Mouse (Mus musculus) kidney, embryonic 15.5 days (tissue): ENCODE data around the gene Sult1a1. TPM values are rescaled to one million over a fixed set of nuclear protein-coding genes. Genes with fewer than 3 reads are reported as not detected.
"Not testable (repeated sequence)": the region's sequence is repeated elsewhere in the genome, so short reads cannot be mapped to it uniquely, and the experiment has no call there.

ENCODE experiments used
- ATAC-seq: fragments of 200-750 bp; cut with Nextera tagmentation; replicated peaks from 2 replicates; pipeline ENCODE4 v1.8.0; 2017; ENCODE audit warnings: moderate TSS enrichment; ENCODE audit not compliant: low FRiP score
- H3K27ac ChIP-seq: fragments of 300-500 bp; sonication (generic); 2 replicates; pipeline ENCODE4 v1.5.1; 2015; ENCODE audit warnings: mild to moderate bottlenecking, inconsistent platforms
- H3K27me3 ChIP-seq: fragments of 300-500 bp; sonication (generic); 2 replicates; pipeline ENCODE4 v1.6.1; 2015; ENCODE audit warnings: inconsistent platforms
- H3K36me3 ChIP-seq: fragments of 300-500 bp; sonication (generic); 2 replicates; pipeline ENCODE4 v1.6.1; 2015; ENCODE audit warnings: inconsistent platforms
- H3K4me1 ChIP-seq: fragments of 300-500 bp; sonication (generic); 2 replicates; pipeline ENCODE4 v1.6.1; 2015; ENCODE audit warnings: inconsistent platforms
- H3K4me2 ChIP-seq: fragments of 300-500 bp; sonication (generic); 2 replicates; pipeline ENCODE4 v1.6.1; 2015; ENCODE audit warnings: moderate library complexity, mild to moderate bottlenecking, inconsistent platforms
- H3K4me3 ChIP-seq: fragments of 300-500 bp; sonication (generic); replicated peaks from 2 replicates; pipeline ENCODE4 v1.5.1; 2015; ENCODE audit warnings: mild to moderate bottlenecking, inconsistent platforms
- H3K9ac ChIP-seq: fragments of 300-500 bp; sonication (generic); 2 replicates; pipeline ENCODE4 v1.6.1; 2015; ENCODE audit warnings: mild to moderate bottlenecking, inconsistent platforms
- H3K9me3 ChIP-seq: fragments of 300-500 bp; sonication (generic); replicated peaks from 2 replicates; pipeline ENCODE4 v1.6.1; 2016; ENCODE audit warnings: inconsistent platforms
- WGBS: fragments of 180-500 bp; shearing (Covaris S2); methylation state at CpG from one replicate; pipeline ENCODE4 v1.1.7; 2015; ENCODE audit warnings: mixed read lengths; 5-methylcytosine and 5-hydroxymethylcytosine counted together
- polyA plus RNA-seq: library from polyadenylated mRNA; unstranded; fragments of >200 nt; fragmentation: Nextera tagmentation; extraction: Ambion mirVana; gene quantifications from 2 replicates; pipeline ENCODE4 v1.2.1, GENCODE M21; 2015

The Sult1a1 gene
- polyA plus RNA-seq, 1 experiment from 2014 or later = 8.3 TPM

- 0% methylated on average over 40 of the region's 40 CpGs for WGBS
- peak; percentile 97 for ATAC-seq
- Histone ChIP-seq H3K27me3 (no peaks in the 10 kb centered on the region), H3K9ac (peak within 1 kb of the TSS; percentile 85), H3K27ac (peak within 1 kb of the TSS; percentile 98), H3K4me2 (peak within 1 kb of the TSS; percentile 90), H3K36me3 (peaks cover 37% of the 10 kb centered on the region), H3K9me3 (no peaks in the 10 kb centered on the region), H3K4me3 (peak within 1 kb of the TSS; percentile 93), H3K4me1 (peaks cover 25% of the 10 kb centered on the region)
Measured at GRCm38 (mm10) chr7:126695631-126696207, 19.5 kb upstream of the Sult1a1 start, which contains the start of gene Slx1b. Gene Slx1b (minus strand): TSS chr7:126695784.

GRCm38 (mm10) chr7:126695210-126695611 is 19.0 kb upstream of the Sult1a1 start, which contains the start of gene Bola2:
Gene Bola2 (plus strand): TSS chr7:126695401.
- Histone ChIP-seq H3K9me3 (no peaks in the 10 kb centered on the region), H3K36me3 (peaks cover 39% of the 10 kb centered on the region), H3K4me1 (peaks cover 25% of the 10 kb centered on the region), H3K27me3 (no peaks in the 10 kb centered on the region), H3K9ac (peak within 1 kb of the TSS; percentile 85), H3K4me2 (peak within 1 kb of the TSS; percentile 90), H3K27ac (peak within 1 kb of the TSS; percentile 98), H3K4me3 (peak within 1 kb of the TSS; percentile 93)
- under 1% methylated on average over 31 of the region's 31 CpGs for WGBS
- peak; percentile 64 for ATAC-seq

- Histone ChIP-seq H3K4me3 (peak overlapping the region; percentile 93), H3K36me3 (peaks cover 40% of the 10 kb centered on the region), H3K9me3 (no peaks in the 10 kb centered on the region), H3K4me2 (peak overlapping the region; percentile 90), H3K27me3 (no peaks in the 10 kb centered on the region), H3K27ac (peak overlapping the region; percentile 98), H3K4me1 (peaks cover 25% of the 10 kb centered on the region), H3K9ac (peak overlapping the region; percentile 85)
- WGBS = 21% methylated on average over 10 of the region's 10 CpGs
- no peak for ATAC-seq
Measured at GRCm38 (mm10) chr7:126694441-126695051, 18.3 kb upstream of the Sult1a1 start.

- Histone ChIP-seq H3K4me3 (no peak overlapping the region), H3K4me1 (peaks cover 25% of the 10 kb centered on the region), H3K27ac (no peak overlapping the region), H3K9me3 (no peaks in the 10 kb centered on the region), H3K4me2 (no peak overlapping the region), H3K9ac (no peak overlapping the region), H3K36me3 (peaks cover 35% of the 10 kb centered on the region), H3K27me3 (no peaks in the 10 kb centered on the region)
- no peak for ATAC-seq
- 87% methylated on average over 7 of the region's 7 CpGs for WGBS
Measured at GRCm38 (mm10) chr7:126693781-126694180, 17.5 kb upstream of the Sult1a1 start.

DNA sequence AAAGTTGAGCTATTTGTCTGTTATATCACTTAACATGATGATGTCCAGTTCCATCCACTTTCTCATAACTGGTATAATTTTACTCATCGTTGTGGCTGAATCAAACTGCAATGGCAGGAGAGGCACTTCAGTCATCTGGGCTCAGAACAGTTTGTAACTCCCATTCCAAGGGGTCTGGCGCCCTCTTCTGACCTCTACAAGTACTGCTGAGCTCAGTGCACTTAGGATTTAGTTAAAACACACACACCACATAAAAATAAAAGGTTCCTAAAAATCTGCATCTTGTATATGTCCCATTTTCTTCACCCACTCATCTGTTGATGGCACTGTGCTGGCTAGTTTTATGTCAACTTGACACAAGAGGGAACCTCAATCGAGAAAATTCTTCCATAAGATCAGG is 17.0 kb upstream of the Sult1a1 start:
- no peaks in the 10 kb centered on the region for H3K9me3 ChIP-seq
- no peak overlapping the region for H3K4me3 ChIP-seq
- H3K4me2 ChIP-seq = no peak overlapping the region
- WGBS = 38% methylated on average over 3 of the region's 3 CpGs
- ATAC-seq = no peak
- no peaks in the 10 kb centered on the region for H3K27me3 ChIP-seq
- H3K4me1 ChIP-seq = peaks cover 25% of the 10 kb centered on the region
- peaks cover 35% of the 10 kb centered on the region for H3K36me3 ChIP-seq
- H3K27ac ChIP-seq = no peak overlapping the region
- H3K9ac ChIP-seq = no peak overlapping the region

- Histone ChIP-seq H3K27me3 (no peaks in the 10 kb centered on the region), H3K27ac (no peak overlapping the region), H3K4me3 (no peak overlapping the region), H3K36me3 (peaks cover 30% of the 10 kb centered on the region), H3K4me1 (peaks cover 25% of the 10 kb centered on the region), H3K4me2 (no peak overlapping the region), H3K9ac (no peak overlapping the region), H3K9me3 (no peaks in the 10 kb centered on the region)
- ATAC-seq = no peak
- WGBS = 95% methylated on average over 26 of the region's 26 CpGs
Measured at GRCm38 (mm10) chr7:126692426-126692825, 16.2 kb upstream of the Sult1a1 start.

- no peaks in the 10 kb centered on the region for H3K27me3 ChIP-seq
- H3K9ac ChIP-seq = no peak overlapping the region
- peaks cover 18% of the 10 kb centered on the region for H3K4me1 ChIP-seq
- no peak overlapping the region for H3K4me2 ChIP-seq
- WGBS = 80% methylated on average over 5 of the region's 5 CpGs
- no peak overlapping the region for H3K4me3 ChIP-seq
- no peak for ATAC-seq
- H3K27ac ChIP-seq = no peak overlapping the region
- peaks cover 27% of the 10 kb centered on the region for H3K36me3 ChIP-seq
- no peaks in the 10 kb centered on the region for H3K9me3 ChIP-seq
Measured at GRCm38 (mm10) chr7:126691676-126692075, 15.4 kb upstream of the Sult1a1 start.

- Histone ChIP-seq H3K4me1 (peaks cover 13% of the 10 kb centered on the region), H3K27me3 (no peaks in the 10 kb centered on the region), H3K4me2 (no peak overlapping the region), H3K36me3 (peaks cover 27% of the 10 kb centered on the region), H3K9ac (no peak overlapping the region), H3K4me3 (no peak overlapping the region), H3K9me3 (no peaks in the 10 kb centered on the region), H3K27ac (no peak overlapping the region)
- WGBS = 94% methylated on average over 3 of the region's 3 CpGs
- no peak for ATAC-seq
Measured at GRCm38 (mm10) chr7:126690737-126691136, 14.5 kb upstream of the Sult1a1 start.

- H3K9ac ChIP-seq = no peak overlapping the region
- H3K9me3 ChIP-seq = no peaks in the 10 kb centered on the region
- H3K27ac ChIP-seq = no peak overlapping the region
- WGBS = 89% methylated on average over 3 of the region's 3 CpGs
- H3K36me3 ChIP-seq = peaks cover 27% of the 10 kb centered on the region
- no peak for ATAC-seq
- peaks cover 6% of the 10 kb centered on the region; the same call in 1 of the 2 replicates for H3K4me1 ChIP-seq
- no peaks in the 10 kb centered on the region for H3K27me3 ChIP-seq
- no peak overlapping the region for H3K4me3 ChIP-seq
- no peak overlapping the region for H3K4me2 ChIP-seq
Measured at GRCm38 (mm10) chr7:126689021-126689420, 12.8 kb upstream of the Sult1a1 start.

- 95% methylated on average over 4 of the region's 4 CpGs for WGBS
- ATAC-seq, H3K4me3 ChIP-seq, H3K9ac ChIP-seq, H3K9me3 ChIP-seq, H3K4me2 ChIP-seq, H3K27ac ChIP-seq, H3K27me3 ChIP-seq, H3K4me1 ChIP-seq: not testable (repeated sequence)
- H3K36me3 ChIP-seq = peaks cover 27% of the 10 kb centered on the region
Measured at GRCm38 (mm10) chr7:126688156-126688555, 11.9 kb upstream of the Sult1a1 start.

- no peak for ATAC-seq
Measured at GRCm38 (mm10) chr7:126681221-126681620, 5.0 kb upstream of the Sult1a1 start.

DNA sequence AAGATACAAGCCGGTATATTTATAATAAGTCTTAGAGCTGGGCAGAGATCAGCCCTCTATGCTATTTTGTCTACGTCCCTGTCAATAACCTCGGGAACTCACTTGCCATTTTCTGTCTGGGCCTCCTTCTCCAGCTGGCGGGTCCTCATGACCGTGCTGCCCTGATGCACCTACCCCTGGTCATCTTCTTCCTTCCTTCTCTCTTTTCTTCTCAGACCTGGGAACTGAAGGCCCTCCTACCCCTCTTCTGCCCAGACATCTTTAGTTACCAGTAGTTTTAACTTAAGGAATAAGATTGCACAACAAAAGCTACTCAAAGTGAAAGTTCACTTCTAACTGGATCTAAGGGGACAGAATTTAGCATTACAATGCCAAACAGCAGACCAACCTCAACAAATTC is 3.5 kb upstream of the Sult1a1 start:
- H3K27me3 ChIP-seq = no peaks in the 10 kb centered on the region
- no peak overlapping the region for H3K9ac ChIP-seq
- 0 out of 2 replicates have a peak, but pooled peaks cover 12% of the 10 kb centered on the region for H3K4me1 ChIP-seq
- no peak overlapping the region for H3K27ac ChIP-seq
- no peak overlapping the region for H3K4me2 ChIP-seq
- WGBS = 92% methylated on average over 5 of the region's 5 CpGs
- H3K4me3 ChIP-seq = no peak overlapping the region
- no peaks in the 10 kb centered on the region for H3K9me3 ChIP-seq
- peaks cover 9% of the 10 kb centered on the region for H3K36me3 ChIP-seq
- no peak for ATAC-seq

More at GRCm38 (mm10) chr7:126681221-126681620, 5.0 kb upstream of the Sult1a1 start:
- Histone ChIP-seq H3K9ac (no peak overlapping the region), H3K4me3 (no peak overlapping the region), H3K9me3 (no peaks in the 10 kb centered on the region), H3K4me2 (no peak overlapping the region), H3K27me3 (no peaks in the 10 kb centered on the region), H3K4me1 (0 out of 2 replicates have a peak, but pooled peaks cover 8% of the 10 kb centered on the region), H3K36me3 (no peaks in the 10 kb centered on the region), H3K27ac (no peak overlapping the region)
- 88% methylated on average over 5 of the region's 5 CpGs for WGBS
